Mouse (Mus musculus) heart, adult 2 months (tissue): Measurements from ENCODE around the gene Tuba3a. TPM values are rescaled to one million over a fixed set of nuclear protein-coding genes. Genes with fewer than 3 reads are reported as not detected.
A peak's percentile ranks its signal among the peaks of the same experiment; 100 is the strongest.

Experiments
- DNase-seq, 2 experiments: peaks; one replicate each; pipeline ENCODE4 v3.0.0; 2021
- H3K27ac ChIP-seq: fragments of 200-600 bp; 2 replicates; pipeline ENCODE4 v1.8.1; 2022
- H3K27me3 ChIP-seq: fragments of 200-500 bp; 2 replicates; pipeline ENCODE4 v1.6.1; 2012; ENCODE audit warnings: mild to moderate bottlenecking, low read length, inconsistent platforms, mixed read lengths; ENCODE audit not compliant: control insufficient read depth, insufficient read depth
- H3K36me3 ChIP-seq: fragments of 200-500 bp; 2 replicates; pipeline ENCODE4 v1.6.1; 2012; ENCODE audit warnings: low read length, inconsistent platforms; ENCODE audit not compliant: control insufficient read depth, insufficient read depth
- H3K4me1 ChIP-seq: fragments of 200-500 bp; 2 replicates; pipeline ENCODE4 v1.6.1; 2011; ENCODE audit warnings: low read length; ENCODE audit not compliant: control insufficient read depth, insufficient read depth
- H3K4me3 ChIP-seq: fragments of 200-600 bp; 2 replicates; pipeline ENCODE4 v1.8.1; 2022
- H3K79me2 ChIP-seq: fragments of 200-500 bp; replicated peaks from 2 replicates; pipeline ENCODE4 v1.6.1; 2012; ENCODE audit warnings: mild to moderate bottlenecking, inconsistent platforms, low read length, moderate library complexity, mixed read lengths; ENCODE audit not compliant: control insufficient read depth, insufficient read depth
- H3K9ac ChIP-seq: fragments of 200-500 bp; 2 replicates; pipeline ENCODE4 v1.6.1; 2012; ENCODE audit warnings: low read depth, mild to moderate bottlenecking, control low read depth, inconsistent platforms, low read length, mixed read lengths
- CTCF ChIP-seq: fragments of 200-600 bp; IDR thresholded peaks from 2 replicates; pipeline ENCODE4 v1.8.1; 2022; ENCODE audit warnings: antibody characterized with exemption, mild to moderate bottlenecking, moderate library complexity
- EP300 ChIP-seq: fragments of 200-500 bp; IDR thresholded peaks from 2 replicates; pipeline ENCODE4 v1.6.1; 2011; ENCODE audit warnings: low read depth, low read length, control low read depth; ENCODE audit not compliant: insufficient read depth
- POLR2A ChIP-seq: fragments of 200-500 bp; IDR thresholded peaks from 2 replicates; pipeline ENCODE4 v1.6.1; 2011; ENCODE audit warnings: mild to moderate bottlenecking, low read depth, low read length, control low read depth; ENCODE audit not compliant: insufficient read depth
- WGBS: fragments of 180-500 bp; shearing (Covaris S2); methylation state at CpG from one replicate; pipeline ENCODE4 v1.1.7; 2018; 5-methylcytosine and 5-hydroxymethylcytosine counted together
- intact Hi-C: fragments of 180-260 bp; cut with DNase I; formaldehyde crosslinking; loops from one replicate; pipeline ENCODE4 v1.15.1; 2025
- microRNA-seq, 2 experiments: library from miRNA; unstranded; fragments of <30 nt; microRNA quantifications; one replicate each; pipeline ENCODE4 v1.2.0; 2021
- polyA plus RNA-seq: library from polyadenylated mRNA; depleted of rRNA; stranded (reverse); fragments of >200 nt; gene quantifications from 2 replicates; pipeline ENCODE4 v1.2.3, GENCODE M21; 2012; rRNA removed
- total RNA-seq, 2 experiments: library from RNA; stranded (reverse); gene quantifications; 2 replicates each; pipeline ENCODE4 v1.2.3; 2021

Tuba3a gene
- total and polyA plus RNA-seq, 3 experiments: 0.92 TPM; not detected in 2

DNA sequence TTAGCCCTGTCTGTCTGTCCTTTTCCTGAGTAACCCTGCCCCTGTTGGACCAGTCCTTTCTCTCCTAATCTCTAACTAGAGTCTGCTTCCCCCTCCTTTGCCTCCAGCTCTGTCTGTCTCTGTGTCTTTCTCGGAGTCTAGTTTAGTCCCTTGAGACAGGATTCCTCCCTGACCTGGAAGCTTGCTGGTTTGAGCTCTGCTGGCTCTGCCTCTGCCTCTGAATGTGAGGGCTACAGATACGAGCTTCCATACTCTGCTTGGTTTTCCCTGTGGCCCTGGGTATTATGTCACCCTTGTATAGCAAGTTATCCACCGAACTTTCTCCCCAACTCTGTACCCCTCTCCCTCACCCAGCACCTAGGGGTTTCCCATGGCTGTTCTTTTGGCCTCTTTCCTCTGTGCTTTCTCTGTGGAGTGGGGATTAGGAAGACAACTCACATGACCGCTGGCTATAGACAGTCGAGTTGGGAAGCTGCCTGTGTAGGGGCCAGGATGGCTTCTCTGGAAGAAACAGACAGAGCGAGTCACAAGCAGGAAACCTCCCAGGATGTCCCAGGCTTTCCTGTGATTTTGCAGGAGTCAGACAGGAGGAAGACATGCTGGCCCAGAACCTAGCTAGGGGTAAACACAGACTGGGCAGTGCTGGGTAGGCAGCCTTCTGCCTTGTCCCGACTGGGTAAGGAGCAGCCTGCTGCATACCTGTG, 51.9 kb downstream of the Tuba3a start:
- intact Hi-C loops: no loop called here
- no peak overlapping the region for H3K9ac ChIP-seq
- no peaks in the 10 kb centered on the region for H3K79me2 ChIP-seq
- peak in 1 of 2 experiments; percentile 30 for DNase-seq
- peaks cover 11% of the 10 kb centered on the region for H3K4me1 ChIP-seq
- 23% methylated on average over 7 of the region's 7 CpGs for WGBS
- TF ChIP-seq CTCF (no peak), POLR2A (0 out of 2 replicates have a peak, but pooled peaks have one; percentile 17), EP300 (no peak)
- H3K36me3 ChIP-seq: no peaks in the 10 kb centered on the region; the same call in 1 of the 2 replicates
- H3K4me3 ChIP-seq: no peak overlapping the region
- H3K27me3 ChIP-seq: no peaks in the 10 kb centered on the region
- peak overlapping the region; percentile 62 for H3K27ac ChIP-seq

DNA sequence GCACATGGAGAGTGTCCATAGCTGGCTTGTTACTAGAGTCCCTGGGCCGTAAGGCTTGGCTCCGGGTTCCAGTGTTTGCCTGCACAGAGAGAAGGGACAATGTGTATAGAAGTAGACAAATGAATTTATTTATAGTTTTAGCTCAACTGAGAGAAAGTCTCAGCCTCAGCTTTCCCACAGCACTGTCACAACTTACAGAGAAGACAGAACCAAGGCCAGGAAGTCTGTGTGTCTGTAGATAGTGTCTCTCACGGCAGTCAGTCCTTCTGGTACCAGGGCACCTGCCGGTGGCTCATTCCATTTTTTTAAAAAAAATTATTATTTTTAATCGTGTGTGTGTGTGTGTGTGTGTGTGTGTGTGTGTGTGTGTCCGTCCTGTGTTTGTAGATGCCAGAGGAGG, 53.3 kb downstream of the Tuba3a start:
- WGBS: 55% methylated on average over 6 of the region's 6 CpGs
- H3K9ac ChIP-seq: no peak overlapping the region
- H3K4me3 ChIP-seq: no peak overlapping the region
- intact Hi-C loops: no loop called here
- no peaks in the 10 kb centered on the region; the same call in 1 of the 2 replicates for H3K36me3 ChIP-seq
- no peaks in the 10 kb centered on the region for H3K79me2 ChIP-seq
- peaks cover 11% of the 10 kb centered on the region for H3K4me1 ChIP-seq
- H3K27ac ChIP-seq: peak overlapping the region; percentile 96
- no peaks in the 10 kb centered on the region for H3K27me3 ChIP-seq
- no peak for DNase-seq
- TF ChIP-seq POLR2A: no peak
- TF ChIP-seq EP300: no peak
- no peak for TF ChIP-seq CTCF

GRCm38 (mm10) chr6:125232045-125232437, 53.8 kb downstream of the Tuba3a start:
- DNase-seq: no peak
- no peak for TF ChIP-seq POLR2A
- no peak for TF ChIP-seq CTCF
- TF ChIP-seq EP300: no peak
- intact Hi-C loops: no loop called here

DNA sequence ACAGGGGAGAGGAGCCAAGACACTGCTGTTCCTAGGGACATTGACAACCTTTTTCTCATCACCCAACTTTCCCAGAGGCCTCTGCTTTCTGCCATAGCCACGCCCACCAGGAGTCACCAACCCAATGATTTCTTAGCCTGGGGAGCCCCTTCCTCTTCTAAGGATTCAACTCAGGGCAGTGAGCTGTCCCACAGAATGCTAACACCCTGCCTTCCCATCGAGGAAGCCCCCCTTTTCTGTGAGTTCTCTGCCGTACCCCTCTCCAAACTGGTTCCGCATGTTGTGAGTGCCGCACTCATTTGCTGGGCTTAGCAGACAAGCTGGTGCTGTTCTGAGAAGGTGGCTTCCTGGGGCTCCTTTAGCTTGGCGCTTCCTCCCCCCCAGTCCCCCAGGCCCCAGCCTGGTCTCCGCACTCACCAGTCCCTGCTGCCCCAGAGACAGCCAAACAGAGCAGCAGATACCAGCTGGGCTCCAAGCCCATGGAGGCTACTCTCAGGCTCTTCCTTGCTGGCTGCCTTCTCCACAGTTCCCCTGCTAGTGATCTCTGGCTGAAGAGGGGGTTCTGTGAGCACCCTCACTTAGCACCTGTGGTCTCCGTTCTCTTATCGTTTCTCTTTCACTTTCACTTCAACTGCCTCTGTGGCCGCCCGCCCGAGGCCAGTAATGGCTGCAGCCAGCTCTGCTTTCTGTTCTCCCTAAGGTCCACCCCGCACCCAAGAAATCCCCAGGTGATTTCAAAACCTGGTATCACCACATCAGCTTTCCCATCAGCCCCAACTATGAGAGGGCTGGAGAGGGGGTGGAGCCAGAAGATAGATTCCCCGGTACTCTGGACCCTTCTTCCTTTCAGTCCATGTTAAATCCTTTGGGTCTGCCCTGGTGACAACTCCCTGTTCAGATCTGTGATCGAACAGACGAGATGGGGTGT, 54.5 kb downstream of the Tuba3a start, which contains the start of gene Tapbpl:
Gene Tapbpl (minus strand): TSS at position 744 of the 928 bp plus-strand sequence.
- H3K27me3 ChIP-seq: no peaks in the 10 kb centered on the region
- peak within 1 kb of the TSS; percentile 91 for H3K9ac ChIP-seq
- under 1% methylated on average over 16 of the region's 16 CpGs for WGBS
- H3K27ac ChIP-seq: peak within 1 kb of the TSS; percentile 96
- H3K4me3 ChIP-seq: peak within 1 kb of the TSS; percentile 76
- TF ChIP-seq EP300 (no peak), POLR2A (peak; percentile 71)
- intact Hi-C loops: no loop called here
- H3K4me1 ChIP-seq: peaks cover 11% of the 10 kb centered on the region
- peak; percentile 76 to 81 for DNase-seq
- no peaks in the 10 kb centered on the region; the same call in 1 of the 2 replicates for H3K36me3 ChIP-seq
- no peaks in the 10 kb centered on the region for H3K79me2 ChIP-seq

More at GRCm38 (mm10) chr6:125232045-125232437, 53.8 kb downstream of the Tuba3a start:
- Histone ChIP-seq H3K27me3 (no peaks in the 10 kb centered on the region), H3K9ac (peak overlapping the region; percentile 91), H3K4me3 (peak overlapping the region; percentile 76), H3K79me2 (no peaks in the 10 kb centered on the region), H3K36me3 (no peaks in the 10 kb centered on the region; the same call in 1 of the 2 replicates), H3K27ac (peak overlapping the region; percentile 96), H3K4me1 (peaks cover 11% of the 10 kb centered on the region)
- 35% methylated on average over 4 of the region's 4 CpGs for WGBS

GRCm38 (mm10) chr6:125230571-125230970, 55.3 kb downstream of the Tuba3a start:
- intact Hi-C loops: no loop called here
- H3K9ac ChIP-seq: peak overlapping the region; percentile 31; the same call in 1 of the 2 replicates
- H3K27ac ChIP-seq: no peak overlapping the region; the same call in 1 of the 2 replicates
- no peaks in the 10 kb centered on the region; the same call in 1 of the 2 replicates for H3K36me3 ChIP-seq
- no peak for TF ChIP-seq POLR2A
- no peak for TF ChIP-seq EP300
- TF ChIP-seq CTCF: no peak
- H3K27me3 ChIP-seq: no peaks in the 10 kb centered on the region
- no peak for DNase-seq
- peaks cover 11% of the 10 kb centered on the region for H3K4me1 ChIP-seq
- WGBS: 64% methylated on average over 9 of the region's 9 CpGs
- H3K4me3 ChIP-seq: no peak overlapping the region; the same call in 1 of the 2 replicates
- H3K79me2 ChIP-seq: no peaks in the 10 kb centered on the region

Small RNA genes lying within 50 kb of the gene (microRNA-seq; reads per million reads assigned to microRNA genes)
- gene Mir8113: 0 reads per million in 2 experiments

Other genes with a start within 250 kb of the Tuba3a start
- gene Ing4, start 246.3 kb downstream of the Tuba3a start, total RNA-seq: 10 to 100 TPM; 26.1 to 27.1 TPM
- gene Ing4, start 246.3 kb downstream of the Tuba3a start, polyA plus RNA-seq: 26.3 and 36.2 TPM in 2 replicates
- 1 to 10 TPM; 1.9 to 2.3 TPM for gene Acrbp, start 236.4 kb downstream of the Tuba3a start, total RNA-seq
- 13.6 and 16.3 TPM in 2 replicates for gene Acrbp, start 236.4 kb downstream of the Tuba3a start, polyA plus RNA-seq
- under 1 TPM in 1 of 2 experiments, not detected in 1; 0.20 TPM for gene Lpar5, start 218.1 kb downstream of the Tuba3a start, total RNA-seq
- gene Lpar5, start 218.1 kb downstream of the Tuba3a start, polyA plus RNA-seq: 1.2 and 2.3 TPM in 2 replicates
- gene Chd4, start 190.1 kb downstream of the Tuba3a start, total RNA-seq: 100 to 1,000 TPM in 1 of 2 experiments, 10 to 100 TPM in 1; 97.1 to 113 TPM
- 28.3 and 31.6 TPM in 2 replicates for gene Chd4, start 190.1 kb downstream of the Tuba3a start, polyA plus RNA-seq
- gene Nop2, start 154.1 kb downstream of the Tuba3a start, total RNA-seq: 10 to 100 TPM; 18.9 to 20.3 TPM
- gene Nop2, start 154.1 kb downstream of the Tuba3a start, polyA plus RNA-seq: 8.3 and 13.6 TPM in 2 replicates
- gene Iffo1, start 140.8 kb downstream of the Tuba3a start, total RNA-seq: 1 to 10 TPM; 5.7 to 7.0 TPM
- gene Iffo1, start 140.8 kb downstream of the Tuba3a start, polyA plus RNA-seq: 19.7 and 21.8 TPM in 2 replicates
- 1,000 to 10,000 TPM; 4,018 to 4,312 TPM for gene Gapdh, start 119.6 kb downstream of the Tuba3a start, total RNA-seq
- 7,726 and 8,318 TPM in 2 replicates for gene Gapdh, start 119.6 kb downstream of the Tuba3a start, polyA plus RNA-seq
- 10 to 100 TPM; 17.6 TPM for gene Ncapd2, start 94.3 kb downstream of the Tuba3a start, total RNA-seq
- 34.0 and 40.2 TPM in 2 replicates for gene Ncapd2, start 94.3 kb downstream of the Tuba3a start, polyA plus RNA-seq
- gene Mrpl51, start 94.2 kb downstream of the Tuba3a start, total RNA-seq: 100 to 1,000 TPM; 303 to 343 TPM
- 166 and 170 TPM in 2 replicates for gene Mrpl51, start 94.2 kb downstream of the Tuba3a start, polyA plus RNA-seq
- 1 to 10 TPM; 4.9 to 5.3 TPM for gene Vamp1, start 70.5 kb downstream of the Tuba3a start, total RNA-seq
- 14.1 and 20.4 TPM in 2 replicates for gene Vamp1, start 70.5 kb downstream of the Tuba3a start, polyA plus RNA-seq
- gene Tapbpl, start 54.2 kb downstream of the Tuba3a start, total RNA-seq: 1 to 10 TPM; 4.1 to 6.6 TPM
- gene Tapbpl, start 54.2 kb downstream of the Tuba3a start, polyA plus RNA-seq: 7.4 and 7.6 TPM in 2 replicates
- gene Cd27, start 49.0 kb downstream of the Tuba3a start, total RNA-seq: under 1 TPM; 0.41 to 0.42 TPM
- 0.67 and 2.2 TPM in 2 replicates for gene Cd27, start 49.0 kb downstream of the Tuba3a start, polyA plus RNA-seq
- 10 to 100 TPM; 28.2 to 28.8 TPM for gene Ltbr, start 27.8 kb upstream of the Tuba3a start, total RNA-seq
- gene Ltbr, start 27.8 kb upstream of the Tuba3a start, polyA plus RNA-seq: 34.8 and 36.5 TPM in 2 replicates
- under 1 TPM; 0.37 to 0.75 TPM for gene Scnn1a, start 34.6 kb upstream of the Tuba3a start, total RNA-seq
- 0.76 and 3.1 TPM in 2 replicates for gene Scnn1a, start 34.6 kb upstream of the Tuba3a start, polyA plus RNA-seq
- 10 to 100 TPM; 50.8 to 62.8 TPM for gene Tnfrsf1a, start 63.3 kb upstream of the Tuba3a start, total RNA-seq
- 57.1 and 59.7 TPM in 2 replicates for gene Tnfrsf1a, start 63.3 kb upstream of the Tuba3a start, polyA plus RNA-seq
- gene Plekhg6, start 94.8 kb upstream of the Tuba3a start, total RNA-seq: under 1 TPM in 1 of 2 experiments, not detected in 1; 0.08 TPM
- gene Plekhg6, start 94.8 kb upstream of the Tuba3a start, polyA plus RNA-seq: 0.06 and 0.14 TPM in 2 replicates
- 10 to 100 TPM; 51.6 to 67.2 TPM for gene Cd9, start 208.7 kb upstream of the Tuba3a start, total RNA-seq
- 97.7 and 108 TPM in 2 replicates for gene Cd9, start 208.7 kb upstream of the Tuba3a start, polyA plus RNA-seq